Mouse (Mus musculus) stomach, embryonic 15.5 days (tissue): ENCODE data around the gene Lpin2. TPM values are rescaled to one million over a fixed set of nuclear protein-coding genes. Genes with fewer than 3 reads are reported as not detected.
A peak's percentile ranks its signal among the peaks of the same experiment; 100 is the strongest.

ENCODE experiments used
- ATAC-seq: fragments of 200-750 bp; cut with Nextera tagmentation; 2 replicates; pipeline ENCODE4 v1.8.0; 2017; ENCODE audit warnings: low read depth, moderate number of reproducible peaks, moderate TSS enrichment; ENCODE audit not compliant: insufficient read depth, low FRiP score
- H3K27ac ChIP-seq: fragments of 300-500 bp; sonication (generic); 2 replicates; pipeline ENCODE4 v1.5.1; 2015; ENCODE audit warnings: mild to moderate bottlenecking, inconsistent platforms
- H3K27me3 ChIP-seq: fragments of 300-500 bp; sonication (generic); replicated peaks from 2 replicates; pipeline ENCODE4 v1.6.1; 2015; ENCODE audit warnings: inconsistent platforms
- H3K36me3 ChIP-seq: fragments of 300-500 bp; sonication (generic); 2 replicates; pipeline ENCODE4 v1.6.1; 2015; ENCODE audit warnings: inconsistent platforms
- H3K4me1 ChIP-seq: fragments of 300-500 bp; sonication (generic); 2 replicates; pipeline ENCODE4 v1.6.1; 2015; ENCODE audit warnings: inconsistent platforms
- H3K4me2 ChIP-seq: fragments of 300-500 bp; sonication (generic); 2 replicates; pipeline ENCODE4 v1.6.1; 2015; ENCODE audit warnings: mild to moderate bottlenecking, inconsistent platforms
- H3K4me3 ChIP-seq: fragments of 300-500 bp; sonication (generic); replicated peaks from 2 replicates; pipeline ENCODE4 v1.5.1; 2015; ENCODE audit warnings: inconsistent platforms
- H3K9ac ChIP-seq: fragments of 300-500 bp; sonication (generic); 2 replicates; pipeline ENCODE4 v1.6.1; 2015; ENCODE audit warnings: inconsistent platforms
- H3K9me3 ChIP-seq: fragments of 300-500 bp; sonication (generic); 2 replicates; pipeline ENCODE4 v1.6.1; 2016; ENCODE audit warnings: inconsistent platforms
- WGBS: fragments of 180-500 bp; shearing (Covaris S2); methylation state at CpG from one replicate; pipeline ENCODE4 v1.1.7; 2015; 5-methylcytosine and 5-hydroxymethylcytosine counted together
- polyA plus RNA-seq: library from polyadenylated mRNA; unstranded; fragments of >200 nt; fragmentation: Nextera tagmentation; extraction: Ambion mirVana; gene quantifications from 2 replicates; pipeline ENCODE4 v1.2.1, GENCODE M21; 2015

Gene Lpin2
- polyA plus RNA-seq, 1 experiment from 2014 or later: 31.5 TPM

- no peak overlapping the region for H3K9ac ChIP-seq
- WGBS: 91% methylated on average over 4 of the region's 4 CpGs
- H3K4me3 ChIP-seq: no peak overlapping the region
- no peak overlapping the region for H3K27ac ChIP-seq
- H3K4me2 ChIP-seq: no peak overlapping the region
- no peak for ATAC-seq
- H3K27me3 ChIP-seq: no peaks in the 10 kb centered on the region
- H3K4me1 ChIP-seq: no peaks in the 10 kb centered on the region
- H3K36me3 ChIP-seq: peaks cover 42% of the 10 kb centered on the region
- H3K9me3 ChIP-seq: no peaks in the 10 kb centered on the region
These were observed 63.7 kb downstream of the Lpin2 start for GRCm38 (mm10) chr17:71246022-71246421.

- H3K4me1 ChIP-seq: no peaks in the 10 kb centered on the region
- no peaks in the 10 kb centered on the region for H3K27me3 ChIP-seq
- 86% methylated on average over 6 of the region's 6 CpGs for WGBS
- H3K36me3 ChIP-seq: peaks cover 30% of the 10 kb centered on the region
- no peak overlapping the region for H3K4me2 ChIP-seq
- H3K27ac ChIP-seq: no peak overlapping the region
- H3K4me3 ChIP-seq: no peak overlapping the region
- ATAC-seq: no peak
- H3K9ac ChIP-seq: no peak overlapping the region
- H3K9me3 ChIP-seq: no peaks in the 10 kb centered on the region
These were observed 66.6 kb downstream of the Lpin2 start for GRCm38 (mm10) chr17:71248963-71249362.

GRCm38 (mm10) chr17:71250046-71250445, 67.7 kb downstream of the Lpin2 start:
- H3K27ac ChIP-seq: no peak overlapping the region
- no peak overlapping the region for H3K9ac ChIP-seq
- H3K27me3 ChIP-seq: no peaks in the 10 kb centered on the region
- no peaks in the 10 kb centered on the region for H3K9me3 ChIP-seq
- 72% methylated on average over 2 of the region's 2 CpGs for WGBS
- no peak for ATAC-seq
- H3K4me3 ChIP-seq: no peak overlapping the region
- no peaks in the 10 kb centered on the region for H3K4me1 ChIP-seq
- H3K36me3 ChIP-seq: peaks cover 21% of the 10 kb centered on the region
- H3K4me2 ChIP-seq: no peak overlapping the region

GRCm38 (mm10) chr17:71250819-71251600, 68.7 kb downstream of the Lpin2 start:
- no peaks in the 10 kb centered on the region for H3K27me3 ChIP-seq

GRCm38 (mm10) chr17:71251601-71252001, 69.2 kb downstream of the Lpin2 start:
- Histone ChIP-seq H3K4me3 (no peak overlapping the region), H3K4me1 (no peaks in the 10 kb centered on the region), H3K36me3 (peaks cover 12% of the 10 kb centered on the region), H3K4me2 (no peak overlapping the region), H3K9ac (no peak overlapping the region), H3K27ac (no peak overlapping the region), H3K27me3 (no peaks in the 10 kb centered on the region), H3K9me3 (no peaks in the 10 kb centered on the region)
- 61% methylated on average over 6 of the region's 6 CpGs for WGBS
- ATAC-seq: no peak

More at GRCm38 (mm10) chr17:71250819-71251600, 68.7 kb downstream of the Lpin2 start:
- Histone ChIP-seq H3K27ac (no peak overlapping the region), H3K4me2 (no peak overlapping the region), H3K36me3 (peaks cover 16% of the 10 kb centered on the region), H3K9ac (no peak overlapping the region), H3K4me3 (no peak overlapping the region), H3K4me1 (no peaks in the 10 kb centered on the region), H3K9me3 (no peaks in the 10 kb centered on the region)
- no peak for ATAC-seq
- 80% methylated on average over 16 of the region's 16 CpGs for WGBS

- H3K4me2 ChIP-seq: no peak overlapping the region
- H3K9ac ChIP-seq: no peak overlapping the region
- H3K9me3 ChIP-seq: no peaks in the 10 kb centered on the region
- H3K4me1 ChIP-seq: no peaks in the 10 kb centered on the region
- 85% methylated on average over 9 of the region's 9 CpGs for WGBS
- H3K4me3 ChIP-seq: no peak overlapping the region
- H3K27ac ChIP-seq: no peak overlapping the region
- peaks cover 7% of the 10 kb centered on the region; the same call in 1 of the 2 replicates for H3K36me3 ChIP-seq
- no peak for ATAC-seq
- H3K27me3 ChIP-seq: no peaks in the 10 kb centered on the region
These were observed 69.7 kb downstream of the Lpin2 start for GRCm38 (mm10) chr17:71252101-71252500.

- no peaks in the 10 kb centered on the region for H3K9me3 ChIP-seq
- H3K4me1 ChIP-seq: no peaks in the 10 kb centered on the region
- no peak overlapping the region for H3K9ac ChIP-seq
- ATAC-seq: no peak
- no peak overlapping the region for H3K4me3 ChIP-seq
- WGBS: 90% methylated on average over 2 of the region's 2 CpGs
- H3K36me3 ChIP-seq: no peaks in the 10 kb centered on the region
- no peak overlapping the region for H3K4me2 ChIP-seq
- H3K27ac ChIP-seq: no peak overlapping the region
- no peaks in the 10 kb centered on the region for H3K27me3 ChIP-seq
These were observed 71.0 kb downstream of the Lpin2 start for GRCm38 (mm10) chr17:71253391-71253790.

GRCm38 (mm10) chr17:71254106-71254505, 71.7 kb downstream of the Lpin2 start:
- WGBS: 76% methylated on average over 5 of the region's 5 CpGs
- no peak overlapping the region for H3K27ac ChIP-seq
- H3K9me3 ChIP-seq: no peaks in the 10 kb centered on the region
- no peak overlapping the region for H3K9ac ChIP-seq
- no peak overlapping the region for H3K4me2 ChIP-seq
- no peaks in the 10 kb centered on the region for H3K27me3 ChIP-seq
- H3K36me3 ChIP-seq: no peaks in the 10 kb centered on the region
- H3K4me1 ChIP-seq: no peaks in the 10 kb centered on the region
- no peak overlapping the region for H3K4me3 ChIP-seq
- ATAC-seq: no peak

GRCm38 (mm10) chr17:71254736-71255135, 72.4 kb downstream of the Lpin2 start:
- H3K4me3 ChIP-seq: no peak overlapping the region
- no peaks in the 10 kb centered on the region for H3K27me3 ChIP-seq
- H3K9me3 ChIP-seq: no peaks in the 10 kb centered on the region
- no peak overlapping the region for H3K27ac ChIP-seq
- no peak overlapping the region for H3K4me2 ChIP-seq
- no peak for ATAC-seq
- WGBS: 49% methylated on average over 6 of the region's 6 CpGs
- H3K4me1 ChIP-seq: no peaks in the 10 kb centered on the region; the same call in 1 of the 2 replicates
- no peaks in the 10 kb centered on the region for H3K36me3 ChIP-seq
- H3K9ac ChIP-seq: no peak overlapping the region

- no peak overlapping the region for H3K9ac ChIP-seq
- no peaks in the 10 kb centered on the region for H3K9me3 ChIP-seq
- H3K27me3 ChIP-seq: no peaks in the 10 kb centered on the region
- WGBS: 69% methylated on average over 14 of the region's 14 CpGs
- no peaks in the 10 kb centered on the region for H3K36me3 ChIP-seq
- ATAC-seq: no peak
- no peak overlapping the region for H3K27ac ChIP-seq
- no peaks in the 10 kb centered on the region; the same call in 1 of the 2 replicates for H3K4me1 ChIP-seq
- no peak overlapping the region for H3K4me2 ChIP-seq
- no peak overlapping the region for H3K4me3 ChIP-seq
These were observed 73.8 kb downstream of the Lpin2 start for GRCm38 (mm10) chr17:71256068-71256615.

GRCm38 (mm10) chr17:71256806-71257536, 74.6 kb downstream of the Lpin2 start:
- Histone ChIP-seq H3K4me1 (no peaks in the 10 kb centered on the region; the same call in 1 of the 2 replicates), H3K4me2 (no peak overlapping the region), H3K9ac (no peak overlapping the region), H3K27me3 (no peaks in the 10 kb centered on the region), H3K9me3 (no peaks in the 10 kb centered on the region), H3K36me3 (no peaks in the 10 kb centered on the region), H3K27ac (no peak overlapping the region), H3K4me3 (no peak overlapping the region)
- 82% methylated on average over 13 of the region's 13 CpGs for WGBS
- ATAC-seq: no peak

- peak; percentile 85 for ATAC-seq
- H3K27me3 ChIP-seq: no peaks in the 10 kb centered on the region
- H3K9ac ChIP-seq: no peak overlapping the region
- H3K4me3 ChIP-seq: no peak overlapping the region
- H3K27ac ChIP-seq: no peak overlapping the region
- H3K36me3 ChIP-seq: no peaks in the 10 kb centered on the region
- 0 out of 2 replicates have a peak overlapping the region, but pooled peaks have one; percentile 4 for H3K4me2 ChIP-seq
- H3K9me3 ChIP-seq: no peaks in the 10 kb centered on the region
- H3K4me1 ChIP-seq: no peaks in the 10 kb centered on the region; the same call in 1 of the 2 replicates
- 44% methylated on average over 11 of the region's 11 CpGs for WGBS
These were observed 77.4 kb downstream of the Lpin2 start for GRCm38 (mm10) chr17:71259727-71260126.
